Mouse (Mus musculus) gastrocnemius, adult 18-20 months (tissue): ENCODE measurements around the gene Efna1. TPM values are rescaled to one million over a fixed set of nuclear protein-coding genes. Genes with fewer than 3 reads are reported as not detected.

Experiments used
- DNase-seq: peaks from one replicate; pipeline ENCODE4 v3.0.0; 2021; ENCODE audit warnings: low spot score
- long read RNA-seq, 2 experiments: library from polyadenylated mRNA; stranded (forward); transcript quantifications; one replicate each; pipeline ENCODE4 v2.0.0; 2021
- total RNA-seq, 2 experiments: library from RNA; stranded (reverse); gene quantifications; 2 replicates each; pipeline ENCODE4 v1.2.3; 2021

The Efna1 gene
- 10 to 100 TPM in 1 of 2 experiments, 1 to 10 TPM in 1; 5.7 to 18.8 TPM for total RNA-seq
- long read RNA-seq, experiment 1, transcript Efna1-201 (5 exons, 1,480 nt) = major isoform, 7 of 8 reads
- long read RNA-seq, experiment 1, partial matches to known transcripts = 0 of 8 reads
- long read RNA-seq, experiment 1, other reads (novel, unspliced or antisense) = 1 of 8 reads
- long read RNA-seq, experiment 2, transcript Efna1-201 (5 exons, 1,480 nt) = major isoform, 7 of 7 reads
- long read RNA-seq, experiment 2, partial matches to known transcripts = 0 of 7 reads
- long read RNA-seq, experiment 2, other reads (novel, unspliced or antisense) = 0 of 7 reads

DNA sequence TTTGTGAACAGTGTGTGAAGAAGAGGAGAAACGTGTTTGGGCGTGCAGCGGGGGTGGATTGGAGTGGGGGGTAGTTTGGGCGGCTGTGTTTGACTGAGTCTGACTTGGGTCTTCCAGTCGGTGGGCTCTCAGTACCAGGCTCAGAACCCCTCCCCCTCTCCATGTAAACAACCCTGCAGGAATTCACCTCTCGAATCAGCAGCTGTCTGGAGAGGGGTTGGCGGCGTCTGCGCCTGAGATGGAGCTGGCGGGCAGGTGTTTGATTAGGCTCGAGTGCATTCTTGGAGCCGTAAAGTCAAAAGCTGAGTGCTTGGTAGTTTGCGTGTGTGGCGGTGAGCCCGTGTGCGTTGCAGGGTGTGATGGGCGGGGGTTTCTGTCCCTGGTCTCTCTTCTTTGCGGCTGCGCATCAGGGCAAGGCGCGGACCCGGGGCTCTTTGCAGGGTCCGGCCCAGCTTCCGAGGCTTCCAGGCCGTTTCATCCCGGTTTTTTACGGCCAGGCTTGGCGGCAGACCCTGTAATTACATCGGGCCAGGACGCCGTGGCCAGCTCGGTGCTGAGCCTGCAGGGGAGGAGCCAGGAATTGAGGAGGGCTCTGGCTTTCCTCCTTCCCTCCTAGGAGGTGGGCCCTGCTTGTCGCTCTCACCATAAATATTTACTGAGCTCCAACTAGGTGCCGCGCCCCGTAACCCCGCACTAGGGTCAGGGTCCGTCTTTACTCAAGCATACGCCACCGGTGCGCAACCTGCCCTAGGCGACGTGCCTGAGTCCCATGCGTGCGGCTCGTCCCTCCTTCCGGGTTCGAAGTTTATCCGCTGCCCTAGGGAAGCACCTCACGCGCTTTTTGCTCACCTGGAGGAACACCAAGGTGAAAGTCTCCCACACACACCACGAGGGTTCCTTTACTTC, at the start of gene Efna1:
Efna1 (minus strand) TSS at position 537 of the 906 bp plus-strand sequence.
- no peak for DNase-seq

GRCm38 (mm10) chr3:89330346-89330745, 49.4 kb upstream of the Efna1 start:
- DNase-seq = no peak

- no peak for DNase-seq
Measured at GRCm38 (mm10) chr3:89328623-89329022, 47.7 kb upstream of the Efna1 start.

- DNase-seq = no peak
Measured at GRCm38 (mm10) chr3:89327371-89327870, 46.5 kb upstream of the Efna1 start.

DNA sequence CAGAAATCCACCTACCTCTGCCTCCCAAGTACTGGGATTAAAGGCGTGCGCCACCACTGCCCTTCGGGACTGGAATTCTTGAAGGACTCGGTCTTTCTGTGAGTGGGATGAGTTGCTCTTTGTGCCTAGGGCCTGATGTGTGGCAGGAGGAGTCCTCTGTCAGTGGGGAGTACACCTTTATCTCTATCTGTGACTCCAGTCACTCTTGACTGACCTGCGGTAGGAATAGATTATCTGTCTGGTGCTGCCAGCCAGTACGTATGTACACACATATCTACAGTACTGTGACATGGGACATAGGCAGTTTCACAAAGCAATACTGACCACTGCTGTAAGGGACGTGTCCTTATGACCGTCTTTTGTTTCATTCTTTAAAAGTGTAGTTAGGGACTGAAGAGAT, 44.9 kb upstream of the Efna1 start:
- no peak for DNase-seq

DNA sequence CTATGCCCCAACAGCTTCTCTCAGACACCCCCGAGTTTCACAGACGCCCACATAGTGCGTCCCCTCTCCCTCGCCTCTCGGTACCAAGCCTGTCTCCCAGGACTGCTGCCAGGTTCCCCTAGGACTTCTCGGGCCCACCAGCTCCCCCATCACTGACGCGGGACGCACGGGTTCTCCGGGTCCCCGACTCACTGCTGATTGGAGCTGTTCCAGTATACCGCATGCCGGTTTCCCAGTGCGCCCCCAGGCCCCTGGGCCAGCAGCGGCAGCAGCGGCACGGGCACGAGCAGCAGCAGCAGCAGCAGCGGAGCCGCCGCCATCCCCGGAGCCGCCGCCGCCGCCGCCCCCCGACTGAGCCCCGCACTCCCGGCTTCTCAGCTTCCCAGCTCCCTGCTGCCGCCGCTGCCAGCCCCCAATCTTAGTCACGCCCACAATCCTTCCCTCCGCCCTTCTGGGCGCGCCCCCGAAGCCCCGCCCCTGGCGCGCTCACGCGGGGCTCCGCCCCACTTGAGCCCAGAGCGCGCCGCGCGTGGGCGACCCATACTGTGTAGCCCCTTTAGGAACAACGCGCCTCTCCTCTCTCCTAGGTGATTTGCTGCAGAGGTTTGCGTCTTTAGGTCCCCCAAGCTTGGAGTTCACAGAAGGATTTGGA, 41.7 kb upstream of the Efna1 start, which contains the start of gene Efna3:
Efna3 (minus strand) TSS at position 452 of the 652 bp plus-strand sequence.
- DNase-seq = peak; percentile 56

GRCm38 (mm10) chr3:89322131-89322500, 41.2 kb upstream of the Efna1 start:
- no peak for DNase-seq

DNA sequence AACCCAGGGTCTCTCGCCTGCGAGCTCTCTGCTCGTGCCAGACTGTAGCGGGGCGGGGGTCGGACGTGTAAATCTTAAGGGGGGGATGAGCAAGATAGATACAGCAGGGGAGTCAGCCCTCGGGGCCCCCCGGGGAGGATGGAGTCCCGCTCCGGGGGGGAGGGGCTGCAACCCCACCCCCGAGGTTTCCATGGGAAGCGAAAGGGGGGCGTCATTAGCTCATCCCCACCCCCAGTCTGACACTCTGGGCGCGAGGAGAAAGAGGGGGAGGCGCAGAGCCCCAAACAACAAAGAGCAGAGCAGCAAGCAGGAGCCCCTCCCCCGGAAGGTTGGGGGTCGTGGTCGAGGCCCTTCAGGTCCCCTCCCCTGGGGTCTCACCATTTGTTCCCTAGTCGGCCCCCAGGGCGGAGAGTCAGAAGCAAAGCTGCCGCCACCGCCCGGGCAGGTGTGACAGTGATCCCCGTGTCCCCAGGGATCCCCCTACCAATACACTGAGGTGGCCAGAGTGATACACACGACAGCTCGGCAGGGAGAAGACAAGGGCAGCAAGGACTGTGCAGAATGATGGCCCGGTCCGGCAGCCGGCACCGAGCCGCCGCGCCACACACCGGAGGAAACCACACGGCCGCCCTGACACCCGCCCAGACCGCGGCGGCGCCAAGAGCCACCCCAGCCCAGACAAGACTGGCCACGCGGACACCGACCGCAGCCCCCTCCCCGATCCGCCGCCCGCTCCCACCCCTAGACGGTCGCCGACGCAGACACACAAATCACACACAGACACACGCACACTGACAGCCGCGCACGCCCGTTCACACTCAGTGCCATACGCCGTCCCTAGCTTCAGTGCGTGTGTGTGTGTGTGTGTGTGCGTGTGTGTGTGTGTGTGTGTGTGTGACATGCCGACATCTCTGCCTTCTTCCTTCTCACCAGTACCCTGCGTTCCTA, 40.5 kb upstream of the Efna1 start:
- no peak for DNase-seq

GRCm38 (mm10) chr3:89320581-89321182, 39.7 kb upstream of the Efna1 start:
- no peak for DNase-seq

- DNase-seq = no peak
Measured at GRCm38 (mm10) chr3:89319591-89320350, 38.8 kb upstream of the Efna1 start.

DNA sequence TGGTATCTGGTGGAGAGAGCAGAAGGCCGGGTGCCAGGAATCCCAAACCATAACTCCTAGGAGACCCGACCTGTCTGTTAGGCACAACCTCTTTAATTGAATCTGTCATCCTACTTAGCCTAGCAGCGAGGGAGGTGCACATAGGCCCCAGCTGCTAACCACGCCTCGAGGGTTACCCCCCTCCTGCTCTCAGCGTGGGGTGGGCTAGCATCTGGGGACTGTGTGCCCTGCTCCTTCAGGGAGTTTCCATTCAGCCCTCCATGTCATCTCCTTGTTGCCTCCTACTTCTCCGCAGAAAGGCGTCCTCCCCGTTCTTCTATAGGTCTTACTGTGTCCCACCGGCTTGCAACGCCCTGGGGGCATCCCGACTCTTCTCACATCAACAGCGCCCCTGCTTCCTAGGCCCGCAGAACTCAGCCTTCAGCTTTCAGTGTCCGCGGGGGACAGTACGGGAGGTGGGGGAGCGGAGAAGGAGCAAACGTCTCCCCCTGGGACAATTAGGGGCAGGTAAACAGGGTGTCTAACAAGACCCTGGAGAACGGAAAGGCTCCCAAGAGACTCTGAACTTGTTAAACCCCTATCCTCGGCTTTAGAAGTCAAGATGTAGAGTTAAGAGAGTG, 38.1 kb upstream of the Efna1 start:
- no peak for DNase-seq

DNA sequence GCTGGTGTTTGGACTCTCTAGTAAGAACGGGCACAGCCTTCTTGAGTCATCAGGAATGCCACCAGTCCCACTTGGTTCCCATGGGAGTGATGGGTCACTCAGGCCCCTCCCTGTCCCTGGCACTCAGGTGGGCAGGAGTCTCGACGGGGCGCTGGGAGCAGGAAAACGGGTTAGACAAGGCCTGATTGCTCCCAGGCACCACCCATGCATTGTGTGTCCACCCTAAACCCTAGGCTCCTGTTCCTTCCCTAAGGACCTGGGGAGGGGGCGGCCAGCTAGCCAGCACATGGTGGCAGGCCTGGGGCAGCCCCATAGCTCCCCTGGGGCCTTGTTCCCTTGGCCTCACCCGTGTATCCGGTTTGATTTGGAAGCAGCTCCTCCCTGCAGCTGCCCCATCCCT, 37.4 kb upstream of the Efna1 start:
- no peak for DNase-seq

- DNase-seq = no peak
Measured at GRCm38 (mm10) chr3:89317246-89317645, 36.3 kb upstream of the Efna1 start.

DNA sequence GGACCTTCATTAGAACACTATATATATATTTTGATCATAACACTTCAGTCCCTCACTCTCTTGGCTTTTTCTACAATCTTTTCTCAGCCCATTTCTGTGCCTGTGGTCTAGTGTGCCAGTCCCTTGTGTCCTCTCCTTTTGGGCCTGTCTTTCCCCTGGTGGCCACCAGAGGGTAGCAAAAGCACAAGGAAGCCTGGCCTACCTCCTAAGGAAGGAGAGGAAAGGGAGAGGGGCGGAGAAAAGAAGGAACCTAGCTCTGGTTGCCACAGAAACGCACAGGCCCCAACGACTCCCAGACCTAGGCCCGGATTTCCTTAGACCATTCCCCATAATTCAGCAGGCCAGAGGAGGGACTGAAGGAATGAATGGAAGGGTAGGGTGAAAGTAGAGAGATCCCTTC, 35.9 kb upstream of the Efna1 start:
- peak; percentile 85 for DNase-seq

- DNase-seq = no peak
Measured at GRCm38 (mm10) chr3:89315930-89316831, 35.2 kb upstream of the Efna1 start.

GRCm38 (mm10) chr3:89315195-89315929, 34.4 kb upstream of the Efna1 start:
- DNase-seq = peak; percentile 77

DNA sequence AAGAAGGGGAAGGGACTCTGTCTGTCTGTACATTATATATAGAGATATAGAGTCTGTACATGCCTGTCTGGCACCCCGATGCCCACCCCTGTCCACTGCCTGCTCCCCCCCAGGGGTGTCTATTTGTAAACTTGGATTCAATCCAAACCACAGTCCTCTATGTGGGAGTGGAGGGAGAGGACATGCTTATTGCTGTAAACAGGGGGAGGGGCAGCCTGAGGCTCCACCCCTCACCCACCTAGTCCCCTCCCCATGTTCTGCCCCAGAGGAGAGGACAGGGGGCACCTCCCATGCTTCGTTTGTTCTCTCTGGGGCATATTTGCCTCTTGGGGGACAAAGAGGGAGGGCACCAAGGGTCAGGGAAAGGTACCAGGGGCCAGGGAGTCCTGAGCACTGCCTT, 33.8 kb upstream of the Efna1 start:
- DNase-seq = no peak
